Mouse (Mus musculus) left cerebral cortex, adult 2 months (tissue): ENCODE measurements around the gene Lmtk3. TPM values are rescaled to one million over a fixed set of nuclear protein-coding genes. Genes with fewer than 3 reads are reported as not detected.

Experiments
- DNase-seq, 2 experiments: peaks; one replicate each; pipeline ENCODE4 v3.0.0; 2021 to 2022; ENCODE audit warnings: low spot score in 2 of 2, mixed read lengths in 1 of 2; ENCODE audit errors: extremely low spot score in 1 of 2
- H3K27ac ChIP-seq: fragments of 200-600 bp; 2 replicates; pipeline ENCODE4 v1.8.1; 2022
- H3K4me3 ChIP-seq: fragments of 200-600 bp; 2 replicates; pipeline ENCODE4 v1.8.1; 2022
- CTCF ChIP-seq: fragments of 200-600 bp; IDR thresholded peaks from 2 replicates; pipeline ENCODE4 v1.8.1; 2022; ENCODE audit warnings: antibody characterized with exemption, mild to moderate bottlenecking, moderate library complexity
- intact Hi-C: fragments of 180-260 bp; cut with DNase I; formaldehyde crosslinking; loops from one replicate; pipeline ENCODE4 v1.15.1; 2025
- total RNA-seq, 2 experiments: library from RNA; stranded (reverse); gene quantifications; 2 replicates each; pipeline ENCODE4 v1.2.3; 2021

Gene Lmtk3
- total RNA-seq, 2 experiments from 2014 or later, result 258 to 279 TPM

- intact Hi-C loops, result no loop called here
These were observed 59.6 kb downstream of the Lmtk3 start for GRCm38 (mm10) chr7:45842950-45843744.

GRCm38 (mm10) chr7:45848447-45849027, 65.0 kb downstream of the Lmtk3 start:
- DNase-seq, result no peak
- intact Hi-C loops, result no loop called here
- H3K4me3 ChIP-seq, result no peak overlapping the region
- TF ChIP-seq CTCF, result no peak
- no peak overlapping the region for H3K27ac ChIP-seq

More at GRCm38 (mm10) chr7:45842950-45843744, 59.6 kb downstream of the Lmtk3 start:
- no peak overlapping the region for H3K27ac ChIP-seq
- no peak for TF ChIP-seq CTCF
- DNase-seq, result no peak
- no peak overlapping the region for H3K4me3 ChIP-seq

GRCm38 (mm10) chr7:45850661-45851060, 67.1 kb downstream of the Lmtk3 start:
- no peak for DNase-seq
- intact Hi-C loops, result loop anchor here (10.0 kb wide), 1 partner anchor 364 kb away; no protein-coding TSS in a partner anchor

GRCm38 (mm10) chr7:45853089-45853488, 69.6 kb downstream of the Lmtk3 start:
- TF ChIP-seq CTCF, result no peak
- no peak overlapping the region for H3K27ac ChIP-seq
- intact Hi-C loops, result loop anchor here (10.0 kb wide), 1 partner anchor 362 kb away; no protein-coding TSS in a partner anchor
- H3K4me3 ChIP-seq, result no peak overlapping the region
- no peak for DNase-seq

More at GRCm38 (mm10) chr7:45850661-45851060, 67.1 kb downstream of the Lmtk3 start:
- no peak for TF ChIP-seq CTCF
- Histone ChIP-seq H3K4me3 (no peak overlapping the region), H3K27ac (no peak overlapping the region)

Other genes starting within 250 kb of the Lmtk3 start
- gene Hsd17b14, start 228.8 kb upstream of the Lmtk3 start, total RNA-seq, result under 1 TPM; 0.61 to 0.68 TPM
- gene Bcat2, start 213.6 kb upstream of the Lmtk3 start, total RNA-seq, result 10 to 100 TPM; 25.4 to 26.2 TPM
- not detected for gene Fgf21, start 168.2 kb upstream of the Lmtk3 start, total RNA-seq
- gene Fut1, start 166.4 kb upstream of the Lmtk3 start, total RNA-seq, result not detected
- gene Izumo1, start 161.9 kb upstream of the Lmtk3 start, total RNA-seq, result under 1 TPM in 1 of 2 experiments, not detected in 1; 0.34 TPM
- gene Rasip1, start 156.2 kb upstream of the Lmtk3 start, total RNA-seq, result 1 to 10 TPM; 6.1 to 8.0 TPM
- gene Mamstr, start 143.8 kb upstream of the Lmtk3 start, total RNA-seq, result 1 to 10 TPM; 3.5 to 3.9 TPM
- under 1 TPM in 1 of 2 experiments, not detected in 1; 0.11 TPM for gene Fut2, start 117.3 kb upstream of the Lmtk3 start, total RNA-seq
- 1 to 10 TPM; 6.4 to 6.9 TPM for gene Ntn5, start 99.7 kb upstream of the Lmtk3 start, total RNA-seq
- 1 to 10 TPM; 1.1 to 1.2 TPM for gene Sec1, start 89.3 kb upstream of the Lmtk3 start, total RNA-seq
- 100 to 1,000 TPM; 211 to 244 TPM for gene Car11, start 83.9 kb upstream of the Lmtk3 start, total RNA-seq
- gene Dbp, start 78.7 kb upstream of the Lmtk3 start, total RNA-seq, result 100 to 1,000 TPM in 1 of 2 experiments, 10 to 100 TPM in 1; 60.3 to 104 TPM
- gene Rpl18, start 68.3 kb upstream of the Lmtk3 start, total RNA-seq, result 100 to 1,000 TPM; 318 to 325 TPM
- 10 to 100 TPM; 30.8 to 34.4 TPM for gene Sphk2, start 65.7 kb upstream of the Lmtk3 start, total RNA-seq
- gene Fam83e, start 62.5 kb upstream of the Lmtk3 start, total RNA-seq, result under 1 TPM; 0.37 to 0.41 TPM
- gene Spaca4, start 57.9 kb upstream of the Lmtk3 start, total RNA-seq, result not detected
- 10 to 100 TPM; 11.3 to 13.6 TPM for gene Sult2b1, start 931 bp downstream of the Lmtk3 start, total RNA-seq
- 100 to 1,000 TPM; 172 to 185 TPM for gene Cyth2, start 30.8 kb downstream of the Lmtk3 start, total RNA-seq
- 1 to 10 TPM; 2.3 to 2.5 TPM for gene Kcnj14, start 41.0 kb downstream of the Lmtk3 start, total RNA-seq
- 10 to 100 TPM; 17.9 to 22.1 TPM for gene Grwd1, start 47.2 kb downstream of the Lmtk3 start, total RNA-seq
- gene Kdelr1, start 89.0 kb downstream of the Lmtk3 start, total RNA-seq, result 10 to 100 TPM; 67.4 to 75.4 TPM
- gene Grin2d, start 94.6 kb downstream of the Lmtk3 start, total RNA-seq, result 10 to 100 TPM; 13.4 to 14.7 TPM
- gene Syngr4, start 113.0 kb downstream of the Lmtk3 start, total RNA-seq, result not detected
- gene Tmem143, start 113.2 kb downstream of the Lmtk3 start, total RNA-seq, result 10 to 100 TPM; 21.8 to 22.3 TPM
- 1 to 10 TPM; 3.1 to 8.7 TPM for gene Emp3, start 137.7 kb downstream of the Lmtk3 start, total RNA-seq
- gene Ccdc114, start 140.3 kb downstream of the Lmtk3 start, total RNA-seq, result 1 to 10 TPM; 2.3 TPM
- 1 to 10 TPM; 1.4 to 2.1 TPM for gene Abcc6, start 246.6 kb downstream of the Lmtk3 start, total RNA-seq
- gene Nomo1, start 250.0 kb downstream of the Lmtk3 start, total RNA-seq, result 100 to 1,000 TPM; 102 to 105 TPM